Comparison of ENCODE assay signal across 8 mouse cellular contexts in the genomic region with DNA sequence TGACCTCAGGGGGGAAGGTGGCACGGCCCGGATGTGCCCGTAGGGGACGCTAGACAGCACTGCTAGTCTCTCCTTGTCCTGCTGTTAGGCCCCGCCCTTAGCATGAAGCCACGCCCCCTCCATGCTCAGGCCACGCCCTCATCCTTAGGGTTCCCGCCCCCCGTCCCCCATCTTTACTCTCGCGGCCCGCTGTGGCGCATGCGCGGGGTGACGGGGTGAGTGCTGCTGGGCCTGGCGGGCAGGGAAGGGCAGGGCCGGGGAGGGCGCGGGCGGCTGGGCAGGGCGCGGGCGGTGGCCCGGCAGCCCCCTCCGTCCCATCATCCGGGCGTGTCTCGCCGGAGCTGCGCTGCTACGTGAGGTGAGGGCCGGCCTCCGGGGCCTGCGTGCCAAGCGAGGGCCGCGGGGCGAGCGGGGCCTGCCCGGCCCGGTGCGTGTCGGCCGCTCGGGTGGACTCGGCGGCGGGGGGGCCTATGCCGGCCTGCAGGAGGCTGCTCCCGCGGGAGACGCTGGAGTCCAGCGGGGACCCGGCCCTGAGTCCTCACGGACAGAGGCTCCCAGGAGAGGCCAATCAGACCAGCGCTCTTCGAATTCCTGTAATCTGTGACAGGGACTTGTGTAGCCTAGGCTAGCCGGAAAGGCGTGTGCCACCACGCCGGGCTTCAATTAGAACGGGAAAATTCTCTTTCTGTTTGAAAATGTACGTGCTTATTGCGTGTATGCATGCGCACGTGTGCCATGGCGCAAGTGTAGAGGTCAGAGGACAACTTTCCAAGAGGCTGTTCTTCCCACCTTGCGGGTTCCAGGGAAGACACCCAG. TPM values are rescaled to one million over a fixed set of nuclear protein-coding genes. Genes with fewer than 3 reads are reported as not detected.
DNase-seq lines count a peak whose midpoint lies in the region; ATAC-seq and TF ChIP-seq lines count a peak whose summit lies in the region.

No protein-coding gene starts in this region.

- H3K79me2 ChIP-seq in MEL (ENCODE audit: control insufficient read depth, insufficient read depth, low read length, poor library complexity) = peaks cover 23% of the 10 kb centered on the region

- peaks cover 14 to 18% of the 10 kb centered on the region in 2 experiments for H3K4me1 ChIP-seq in MEL (ENCODE audit: control insufficient read depth in 1 of 2, insufficient read depth in 2 of 2, low read length in 2 of 2)
- peaks cover 3% of the 10 kb centered on the region; the same call in 1 of the 2 replicates for H3K4me1 ChIP-seq in cerebellum, adult 2 months (ENCODE audit: control insufficient read depth, insufficient read depth, low read length)
- peaks cover 50% of the 10 kb centered on the region for H3K4me1 ChIP-seq in hindbrain, embryonic 10.5 days (replicated peaks)
- peaks cover 3% of the 10 kb centered on the region; the same call in 1 of the 2 replicates for H3K4me1 ChIP-seq in lung, postnatal 0 days (ENCODE audit: insufficient read depth, low read depth, low read length)

- no peaks in the 10 kb centered on the region for H3K27me3 ChIP-seq in MEL (ENCODE audit: control insufficient read depth in 1 of 2, insufficient read depth in 2 of 2, low read length in 2 of 2)
- H3K27me3 ChIP-seq in cerebellum, adult 2 months (ENCODE audit: control insufficient read depth, insufficient read depth, low read length) = no peaks in the 10 kb centered on the region
- H3K27me3 ChIP-seq in hindbrain, embryonic 10.5 days (ENCODE audit: insufficient read depth, poor library complexity, severe bottlenecking) = no peaks in the 10 kb centered on the region
- H3K27me3 ChIP-seq in lung, postnatal 0 days (replicated peaks; ENCODE audit: insufficient read depth, low read length) = no peaks in the 10 kb centered on the region

- ATAC-seq in lung, postnatal 0 days = peak; percentile 97

- no peaks in the 10 kb centered on the region for H3K9me3 ChIP-seq in MEL (replicated peaks; ENCODE audit: insufficient read depth, low read length)
- H3K9me3 ChIP-seq in hindbrain, embryonic 10.5 days = no peaks in the 10 kb centered on the region
- H3K9me3 ChIP-seq in lung, postnatal 0 days (ENCODE audit: low read length) = no peaks in the 10 kb centered on the region

- under 1% methylated on average over 69 of the region's 69 CpGs for WGBS in cerebellum, adult 2 months
- under 1% methylated on average over 68 of the region's 69 CpGs for WGBS in hindbrain, embryonic 10.5 days
- 0% methylated on average over 46 of the region's 69 CpGs for WGBS in lung, postnatal 0 days

- no peak for TF ChIP-seq EP300 in MEL (IDR thresholded peaks at IDR 0.05; ENCODE audit: low read depth in 1 of 2, low read length in 2 of 2)
- no peak for TF ChIP-seq EP300 in lung, postnatal 0 days (IDR thresholded peaks at IDR 0.05)

- H3K9ac ChIP-seq in MEL (ENCODE audit: control insufficient read depth, low read depth, low read length, poor library complexity, severe bottlenecking) = peak overlapping the region; percentile 91
- peak overlapping the region; percentile 90 for H3K9ac ChIP-seq in lung, postnatal 0 days (replicated peaks; ENCODE audit: low read depth)

- H3K4me3 ChIP-seq in MEL (ENCODE audit: control insufficient read depth in 1 of 2, insufficient read depth in 1 of 2, low read depth in 2 of 2, low read length in 2 of 2) = peak overlapping the region; percentile 76 to 92
- peak overlapping the region; percentile 61 for H3K4me3 ChIP-seq in cerebellum, adult 2 months (replicated peaks; ENCODE audit: insufficient read depth, low read depth, low read length)
- H3K4me3 ChIP-seq in hindbrain, embryonic 10.5 days = peak overlapping the region; percentile 91
- peak overlapping the region; percentile 78 for H3K4me3 ChIP-seq in lung, postnatal 0 days (ENCODE audit: low read depth, low read length)

- peaks cover 3 to 20% of the 10 kb centered on the region in 2 experiments; a peak in 3 of 4 replicates for H3K36me3 ChIP-seq in MEL (ENCODE audit: control insufficient read depth in 1 of 2, insufficient read depth in 2 of 2, low read length in 2 of 2)
- H3K36me3 ChIP-seq in hindbrain, embryonic 10.5 days = peaks cover 17% of the 10 kb centered on the region
- no peaks in the 10 kb centered on the region; the same call in 1 of the 2 replicates for H3K36me3 ChIP-seq in lung, postnatal 0 days (ENCODE audit: insufficient read depth, low read length)

- TF ChIP-seq POLR2A in MEL (IDR thresholded peaks at IDR 0.05; ENCODE audit: control insufficient read depth in 1 of 2, insufficient read depth in 1 of 2, low read depth in 1 of 2, low read length in 2 of 2, poor library complexity in 1 of 2) = peak; percentile 62 to 64; a peak in 1 of 4 replicates
- peak; percentile 76 for TF ChIP-seq POLR2A in cerebellum, adult 2 months (IDR thresholded peaks at IDR 0.05; ENCODE audit: borderline replicate concordance, insufficient read depth, low read length)

- peak; percentile 29 for TF ChIP-seq RAD21 in MEL (IDR thresholded peaks at IDR 0.05; ENCODE audit: low read depth, low read length)

- peak; percentile 72 to 85 (median 77) for TF ChIP-seq CTCF in MEL (IDR thresholded peaks at IDR 0.05 in 2 of 3, conservative IDR thresholded peaks at IDR 0.05 in 1 of 3; ENCODE audit: control insufficient read depth in 1 of 3, insufficient read depth in 1 of 3, low read depth in 2 of 3, low read length in 3 of 3, poor library complexity in 1 of 3, severe bottlenecking in 1 of 3)
- peak; percentile 61; the same call in 1 of the 2 replicates for TF ChIP-seq CTCF in cerebellum, adult 2 months (IDR thresholded peaks at IDR 0.05; ENCODE audit: borderline replicate concordance, insufficient read depth, low read depth, low read length)
- TF ChIP-seq CTCF in lung, postnatal 0 days (IDR thresholded peaks at IDR 0.05) = peak; percentile 94

- DNase-seq in MEL (ENCODE audit: low read depth, low spot score) = peak; percentile 95
- DNase-seq in cerebellum, adult 2 months = peak; percentile 93 to 95
- peak; percentile 92 for DNase-seq in forelimb bud, embryonic 11.5 days (ENCODE audit: low read depth, low spot score)
- DNase-seq in hindbrain, embryonic 10.5 days (ENCODE audit: low spot score) = peak; percentile 99
- peak; percentile 94 for DNase-seq in layer of hippocampus, adult 9-11 months
- DNase-seq in lung, postnatal 0 days (ENCODE audit: low spot score) = peak; percentile 97
- DNase-seq in ovary, postnatal 14 days (ENCODE audit: low spot score) = peak; percentile 98
- DNase-seq in thymus, postnatal 14 days = peak; percentile 95

- peak overlapping the region; percentile 67 for H3K4me2 ChIP-seq in lung, postnatal 0 days (replicated peaks; ENCODE audit: low read depth, low read length)

- H3K27ac ChIP-seq in MEL (ENCODE audit: control insufficient read depth, low read depth, low read length) = peak overlapping the region; percentile 81
- H3K27ac ChIP-seq in cerebellum, adult 2 months (ENCODE audit: insufficient read depth, low read length) = peak overlapping the region; percentile 65
- peak overlapping the region; percentile 98 for H3K27ac ChIP-seq in hindbrain, embryonic 10.5 days
- H3K27ac ChIP-seq in lung, postnatal 0 days (ENCODE audit: low read length) = peak overlapping the region; percentile 94

TF ChIP-seq in MEL, 35 proteins besides CTCF, POLR2A, EP300 and RAD21 (continues in another document):
- TF ChIP-seq POLR2AphosphoS5 (IDR thresholded peaks at IDR 0.05; ENCODE audit: borderline replicate concordance, low read depth, low read length) (no peak), KAT2A (conservative IDR thresholded peaks at IDR 0.05; ENCODE audit: low read depth, low read length) (no peak), MXI1 (IDR thresholded peaks at IDR 0.05; ENCODE audit: low read depth, low read length) (peak; percentile 85), SIN3A (IDR thresholded peaks at IDR 0.05; ENCODE audit: low read length) (peak; percentile 47; the same call in 1 of the 2 replicates), JUND (IDR thresholded peaks at IDR 0.05; ENCODE audit: low read depth, low read length) (no peak), USF2 (IDR thresholded peaks at IDR 0.05; ENCODE audit: borderline replicate concordance in 1 of 2, insufficient read depth in 1 of 2, low read depth in 1 of 2, low read length in 2 of 2) (no peak), MAX (IDR thresholded peaks at IDR 0.05; ENCODE audit: low read length) (peak; percentile 84), RCOR1 (IDR thresholded peaks at IDR 0.05; ENCODE audit: low read depth, low read length) (no peak), NRF1 (IDR thresholded peaks at IDR 0.05; ENCODE audit: insufficient read depth, low read depth, low read length, poor library complexity, severe bottlenecking) (peak; percentile 98), SMC3 (IDR thresholded peaks at IDR 0.05; ENCODE audit: low read depth, low read length) (peak; percentile 45), GABPA (IDR thresholded peaks at IDR 0.05; ENCODE audit: low read depth, low read length) (no peak), TAL1 (IDR thresholded peaks at IDR 0.05; ENCODE audit: low read length) (no peak), ZNF384 (IDR thresholded peaks at IDR 0.05; ENCODE audit: low read depth, low read length) (no peak), MEF2A (IDR thresholded peaks at IDR 0.05; ENCODE audit: extremely low read depth, insufficient replicate concordance, low read depth, low read length, poor library complexity, severe bottlenecking) (no peak)

RNA-seq across cellular contexts. Expression of gene Zfp639, which starts 0.5 kb away (rescaled TPM):
- 34.1 and 34.5 TPM in 2 replicates for total RNA-seq in MEL (2012; rRNA removed)
- polyA plus RNA-seq in MEL (2012; ENCODE audit: insufficient read depth in 1 of 2, insufficient read length in 2 of 2, low read depth in 1 of 2, low replicate concordance in 2 of 2, missing spikeins in 1 of 2) = 100 to 1,000 TPM in 1 of 2 experiments, 10 to 100 TPM in 1; 35.4 to 302 TPM
- 53.5 and 53.8 TPM in 2 replicates for polyA plus RNA-seq in cerebellum, adult 2 months (2012; rRNA removed)
- polyA plus RNA-seq in hindbrain, embryonic 10.5 days (2016; fragmentation: Nextera tagmentation; extraction: Ambion mirVana) = 37.8 and 42.6 TPM in 2 replicates
- polyA plus RNA-seq in lung, postnatal 0 days (2015; fragmentation: Nextera tagmentation; extraction: Ambion mirVana) = 28.9 and 33.9 TPM in 2 replicates

RNA-seq across cellular contexts. Expression of gene Kcnmb3, which starts 18.6 kb away (rescaled TPM):
- not detected in 2 replicates for total RNA-seq in MEL (2012; rRNA removed)
- not detected for polyA plus RNA-seq in MEL (2012; ENCODE audit: insufficient read depth in 1 of 2, insufficient read length in 2 of 2, low read depth in 1 of 2, low replicate concordance in 2 of 2, missing spikeins in 1 of 2)
- 0.05 TPM in 1 of 2 replicates, not detected in the other for polyA plus RNA-seq in cerebellum, adult 2 months (2012; rRNA removed)
- polyA plus RNA-seq in hindbrain, embryonic 10.5 days (2016; fragmentation: Nextera tagmentation; extraction: Ambion mirVana) = not detected in 2 replicates
- 0.07 and 0.16 TPM in 2 replicates for polyA plus RNA-seq in lung, postnatal 0 days (2015; fragmentation: Nextera tagmentation; extraction: Ambion mirVana)

RNA-seq across cellular contexts. Expression of gene Mfn1, which starts 18.7 kb away (rescaled TPM):
- 20.8 and 25.5 TPM in 2 replicates for total RNA-seq in MEL (2012; rRNA removed)
- 10 to 100 TPM in 1 of 2 experiments, not detected in 1; 29.4 TPM for polyA plus RNA-seq in MEL (2012; ENCODE audit: insufficient read depth in 1 of 2, insufficient read length in 2 of 2, low read depth in 1 of 2, low replicate concordance in 2 of 2, missing spikeins in 1 of 2)
- 134 and 143 TPM in 2 replicates for polyA plus RNA-seq in cerebellum, adult 2 months (2012; rRNA removed)
- 24.8 and 24.9 TPM in 2 replicates for polyA plus RNA-seq in hindbrain, embryonic 10.5 days (2016; fragmentation: Nextera tagmentation; extraction: Ambion mirVana)
- polyA plus RNA-seq in lung, postnatal 0 days (2015; fragmentation: Nextera tagmentation; extraction: Ambion mirVana) = 19.5 and 22.1 TPM in 2 replicates

Comparison
In these comparisons a context has a peak if more than half of its experiments do, and no peak if none do; other contexts are left out.
1. Peak in every context shown above with its lines: DNase-seq, ATAC-seq, H3K4me3 ChIP-seq and H3K27ac ChIP-seq.